Mouse (Mus musculus) myocyte (in vitro differentiated cells): Measurements from ENCODE around the gene St6galnac3. TPM values are rescaled to one million over a fixed set of nuclear protein-coding genes. Genes with fewer than 3 reads are reported as not detected.

ENCODE experiments used
- H3K27me3 ChIP-seq: one replicate; pipeline ENCODE4 v1.6.1; 2011; ENCODE audit not compliant: control insufficient read depth, insufficient read depth, insufficient read length
- H3K36me3 ChIP-seq: one replicate; pipeline ENCODE4 v1.6.1; 2011; ENCODE audit not compliant: control insufficient read depth, insufficient read depth
- H3K4me2 ChIP-seq: one replicate; pipeline ENCODE4 v1.6.1; 2011; ENCODE audit warnings: low read depth, control low read depth
- H3K4me3 ChIP-seq: one replicate; pipeline ENCODE4 v1.5.1; 2011; ENCODE audit warnings: mild to moderate bottlenecking, control low read depth, moderate library complexity
- H3K79me2 ChIP-seq: one replicate; pipeline ENCODE4 v1.6.1; 2011; ENCODE audit not compliant: control insufficient read depth, insufficient read depth
- H3ac ChIP-seq: one replicate; pipeline ENCODE4 v1.6.1; 2011; ENCODE audit not compliant: control insufficient read depth, insufficient read length
- CEBPB ChIP-seq: IDR thresholded peaks from 2 replicates; pipeline ENCODE4 v1.6.1; 2011; ENCODE audit warnings: mild to moderate bottlenecking, moderate library complexity; ENCODE audit not compliant: poor library complexity, insufficient read depth, severe bottlenecking
- E2F4 ChIP-seq: IDR thresholded peaks from one replicate; pipeline ENCODE4 v1.6.1; 2011; ENCODE audit warnings: mild to moderate bottlenecking, control low read depth, moderate library complexity; ENCODE audit not compliant: insufficient read depth
- MAX ChIP-seq: IDR thresholded peaks from one replicate; pipeline ENCODE4 v1.6.1; 2011; ENCODE audit warnings: low read depth, mild to moderate bottlenecking, control low read depth
- MYOD1 ChIP-seq, 3 experiments: IDR thresholded peaks; one replicate each; pipeline ENCODE4 v1.6.1; 2011; ENCODE audit warnings: control low read depth in 2 of 3, low read depth in 2 of 3, mild to moderate bottlenecking in 2 of 3, moderate library complexity in 1 of 3; ENCODE audit not compliant: insufficient read length in 2 of 3, control insufficient read depth in 1 of 3
- MYOG ChIP-seq, 3 experiments: IDR thresholded peaks; one replicate each; pipeline ENCODE4 v1.6.1; 2011; ENCODE audit warnings: control low read depth in 2 of 3, low read depth in 2 of 3, mild to moderate bottlenecking in 2 of 3; ENCODE audit not compliant: insufficient read length in 2 of 3, control insufficient read depth in 1 of 3, insufficient read depth in 1 of 3
- POLR2A ChIP-seq: IDR thresholded peaks from one replicate; pipeline ENCODE4 v1.6.1; 2011; ENCODE audit warnings: low read depth, mild to moderate bottlenecking, control low read depth, moderate library complexity; ENCODE audit not compliant: insufficient read length
- POLR2AphosphoS2 ChIP-seq: IDR thresholded peaks from one replicate; pipeline ENCODE4 v1.6.1; 2011; ENCODE audit warnings: low read depth, control low read depth; ENCODE audit not compliant: insufficient read length
- REST ChIP-seq: IDR thresholded peaks from one replicate; pipeline ENCODE4 v1.6.1; 2011; ENCODE audit warnings: mild to moderate bottlenecking, control low read depth, moderate library complexity; ENCODE audit not compliant: insufficient read depth, insufficient read length
- SRF ChIP-seq: IDR thresholded peaks from one replicate; pipeline ENCODE4 v1.6.1; 2011; ENCODE audit warnings: low read depth; ENCODE audit not compliant: control insufficient read depth, insufficient read length
- TCF12 ChIP-seq: IDR thresholded peaks from one replicate; pipeline ENCODE4 v1.6.1; 2011; ENCODE audit warnings: mild to moderate bottlenecking, control low read depth; ENCODE audit not compliant: poor library complexity, insufficient read depth, severe bottlenecking
- TCF3 ChIP-seq: IDR thresholded peaks from one replicate; pipeline ENCODE4 v1.6.1; 2011; ENCODE audit warnings: low read depth, control low read depth; ENCODE audit not compliant: insufficient read length
- USF1 ChIP-seq: IDR thresholded peaks from one replicate; pipeline ENCODE4 v1.6.1; 2011; ENCODE audit warnings: low read depth, mild to moderate bottlenecking, control low read depth, moderate library complexity
- polyA plus RNA-seq: library from polyadenylated mRNA; unstranded; fragments of >200 nt; fragmentation: generic; extraction: Trizol; gene quantifications from one replicate; pipeline ENCODE4 v1.2.1, GENCODE M21; 2012; ENCODE audit warnings: missing spikeins

The St6galnac3 gene
- polyA plus RNA-seq, 1 experiment = not detected

DNA sequence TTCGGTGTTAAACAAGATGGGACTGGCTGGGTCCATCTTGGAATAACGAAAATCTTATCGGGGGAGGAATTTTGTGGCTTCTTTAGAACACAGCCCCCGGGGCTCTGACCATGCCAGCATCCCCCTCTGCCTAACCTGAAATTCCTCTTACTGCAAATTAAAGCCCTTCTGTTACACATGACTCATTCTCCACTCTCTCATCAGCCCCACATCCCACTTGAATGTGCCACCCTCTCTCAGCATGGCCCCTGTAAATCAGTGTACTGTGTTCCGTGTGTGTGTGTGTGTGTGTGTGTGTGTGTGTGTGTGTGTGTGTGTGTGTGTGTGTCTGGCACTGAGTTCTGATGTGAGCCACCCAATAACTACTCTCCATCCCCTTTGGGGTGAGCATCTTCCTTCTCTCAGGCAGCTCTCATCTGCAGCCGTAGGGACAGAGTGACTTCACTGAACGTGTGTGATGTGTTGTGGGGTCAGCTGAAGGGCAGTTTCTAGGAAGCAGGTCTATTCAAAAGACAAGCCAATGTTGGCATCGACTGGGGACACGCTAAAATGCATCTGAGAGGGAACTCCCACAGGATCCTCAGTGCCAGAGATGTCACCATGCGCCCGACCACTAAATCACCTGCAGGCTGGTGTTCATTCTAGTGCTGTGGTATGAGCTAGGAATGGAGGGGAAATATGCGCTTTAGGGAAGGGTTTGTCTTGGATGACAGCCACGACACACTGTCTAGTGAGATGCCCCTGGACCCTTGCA lies 11.0 kb upstream of the St6galnac3 start:
- H3K4me3 ChIP-seq = no peak overlapping the region
- no peaks in the 10 kb centered on the region for H3K79me2 ChIP-seq
- H3ac ChIP-seq = no peak overlapping the region
- H3K4me2 ChIP-seq = no peak overlapping the region
- H3K27me3 ChIP-seq = no peaks in the 10 kb centered on the region
- no peaks in the 10 kb centered on the region for H3K36me3 ChIP-seq
- TF ChIP-seq CEBPB (no peak), USF1 (no peak), MYOG (IDR thresholded peaks at IDR 0.05; ENCODE audit: control insufficient read depth in 1 of 3, insufficient read depth in 1 of 3, insufficient read length in 2 of 3, low read depth in 2 of 3) (no peak), POLR2AphosphoS2 (no peak), POLR2A (no peak), SRF (no peak), MAX (no peak), TCF3 (no peak), REST (no peak), TCF12 (no peak), MYOD1 (IDR thresholded peaks at IDR 0.05; ENCODE audit: control insufficient read depth in 1 of 3, insufficient read length in 2 of 3, low read depth in 2 of 3) (no peak), E2F4 (no peak)

DNA sequence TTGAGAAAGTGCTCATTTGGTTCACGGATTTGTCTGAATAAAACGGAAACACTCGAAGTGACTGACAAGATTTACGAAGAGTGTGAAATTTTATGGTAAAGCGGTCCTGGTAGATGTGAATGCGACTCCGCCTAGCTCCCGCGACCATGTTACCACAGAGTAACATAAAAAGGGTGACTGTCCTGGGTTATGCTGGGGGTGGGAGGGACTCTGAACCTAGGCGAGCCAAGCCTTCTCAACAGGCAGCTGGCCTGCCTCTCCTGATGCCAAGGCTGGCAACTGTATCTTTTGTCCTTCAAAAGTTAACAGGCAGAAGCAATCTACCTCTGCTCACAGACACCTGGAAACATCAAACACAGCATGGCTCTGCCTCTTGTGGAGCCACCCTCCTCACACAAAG lies 9.8 kb upstream of the St6galnac3 start:
- H3K4me2 ChIP-seq = no peak overlapping the region
- H3K27me3 ChIP-seq = no peaks in the 10 kb centered on the region
- no peak overlapping the region for H3K4me3 ChIP-seq
- H3K36me3 ChIP-seq = no peaks in the 10 kb centered on the region
- TF ChIP-seq SRF (no peak), TCF12 (no peak), E2F4 (no peak), USF1 (no peak), POLR2A (no peak), REST (no peak), MYOD1 (IDR thresholded peaks at IDR 0.05; ENCODE audit: control insufficient read depth in 1 of 3, insufficient read length in 2 of 3, low read depth in 2 of 3) (no peak), MAX (no peak), MYOG (IDR thresholded peaks at IDR 0.05; ENCODE audit: control insufficient read depth in 1 of 3, insufficient read depth in 1 of 3, insufficient read length in 2 of 3, low read depth in 2 of 3) (no peak), CEBPB (no peak), TCF3 (no peak), POLR2AphosphoS2 (no peak)
- no peaks in the 10 kb centered on the region for H3K79me2 ChIP-seq
- H3ac ChIP-seq = no peak overlapping the region

DNA sequence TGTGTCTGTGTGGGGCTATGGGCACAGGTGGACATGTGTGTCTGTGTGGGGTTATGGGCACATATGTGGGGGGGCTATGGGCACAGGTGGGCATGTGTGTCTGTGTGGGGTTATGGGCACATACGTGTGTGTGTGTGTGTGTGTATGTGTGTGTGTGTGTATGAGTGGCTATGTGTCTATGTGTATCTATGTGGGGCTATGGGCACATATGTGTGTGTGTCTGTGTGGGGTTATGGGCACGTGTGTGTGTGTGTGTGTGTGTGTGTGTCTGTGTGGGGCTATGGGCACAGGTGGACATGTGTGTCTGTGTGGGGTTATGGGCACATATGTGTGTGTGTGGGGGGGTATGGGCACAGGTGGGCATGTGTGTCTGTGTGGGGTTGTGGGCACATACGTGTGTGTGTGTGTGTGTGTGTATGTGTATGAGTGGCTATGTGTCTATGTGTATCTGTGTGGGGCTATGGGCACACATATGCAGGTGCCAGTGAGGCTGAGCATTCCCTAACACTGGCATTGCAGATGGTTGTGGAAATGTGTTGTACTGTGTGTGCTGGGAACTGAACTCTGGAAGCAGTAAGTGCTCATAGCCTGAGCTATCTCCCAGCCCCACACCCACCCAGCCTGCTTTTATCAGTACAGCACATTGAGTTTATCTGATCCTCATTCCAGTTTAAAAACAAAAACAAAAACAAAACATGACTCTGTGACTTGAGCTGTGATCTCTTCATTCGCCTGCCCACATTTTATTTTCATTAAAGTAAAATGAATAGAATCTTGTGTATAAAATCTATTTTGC lies 8.6 kb upstream of the St6galnac3 start:
- Histone ChIP-seq H3K4me2 (no peak overlapping the region), H3ac (no peak overlapping the region), H3K79me2 (no peaks in the 10 kb centered on the region), H3K27me3 (no peaks in the 10 kb centered on the region), H3K4me3 (no peak overlapping the region), H3K36me3 (no peaks in the 10 kb centered on the region)
- TF ChIP-seq TCF12 = no peak
- no peak for TF ChIP-seq POLR2A
- no peak for TF ChIP-seq CEBPB
- no peak for TF ChIP-seq E2F4
- no peak for TF ChIP-seq POLR2AphosphoS2
- TF ChIP-seq USF1 = no peak
- TF ChIP-seq SRF = no peak
- TF ChIP-seq TCF3 = no peak
- no peak for TF ChIP-seq MYOD1 (IDR thresholded peaks at IDR 0.05; ENCODE audit: control insufficient read depth in 1 of 3, insufficient read length in 2 of 3, low read depth in 2 of 3)
- no peak for TF ChIP-seq MAX
- no peak for TF ChIP-seq REST
- no peak for TF ChIP-seq MYOG (IDR thresholded peaks at IDR 0.05; ENCODE audit: control insufficient read depth in 1 of 3, insufficient read depth in 1 of 3, insufficient read length in 2 of 3, low read depth in 2 of 3)

DNA sequence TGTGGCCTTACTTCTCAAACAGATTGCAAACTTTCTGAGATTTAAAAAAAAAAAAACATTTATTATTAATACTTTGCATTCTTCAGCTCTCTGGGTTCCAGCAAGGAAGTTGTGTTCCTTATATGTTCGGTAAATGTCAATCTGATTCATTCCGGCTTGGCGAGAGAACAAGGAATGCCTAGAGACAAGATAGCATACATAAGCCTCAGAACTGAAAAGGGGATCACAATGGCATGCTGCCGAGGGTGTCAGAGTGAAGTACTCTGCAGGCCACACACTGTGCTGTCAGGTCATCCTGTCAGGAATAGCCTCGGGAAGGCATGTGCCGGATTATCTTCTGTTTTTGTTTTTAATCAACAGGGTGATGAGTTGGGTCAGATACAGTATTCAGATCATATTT lies 7.8 kb upstream of the St6galnac3 start:
- H3K79me2 ChIP-seq = no peaks in the 10 kb centered on the region
- no peak overlapping the region for H3K4me3 ChIP-seq
- H3K36me3 ChIP-seq = no peaks in the 10 kb centered on the region
- H3K4me2 ChIP-seq = no peak overlapping the region
- H3K27me3 ChIP-seq = no peaks in the 10 kb centered on the region
- no peak for TF ChIP-seq MAX
- no peak for TF ChIP-seq USF1
- TF ChIP-seq REST = no peak
- no peak for TF ChIP-seq POLR2AphosphoS2
- TF ChIP-seq MYOD1 (IDR thresholded peaks at IDR 0.05; ENCODE audit: control insufficient read depth in 1 of 3, insufficient read length in 2 of 3, low read depth in 2 of 3) = no peak
- TF ChIP-seq SRF = no peak
- no peak for TF ChIP-seq TCF12
- H3ac ChIP-seq = no peak overlapping the region
